Mouse (Mus musculus) brain, embryonic 14.5 days (tissue): Measurements from ENCODE around the gene Cntnap2.
"Not testable (repeated sequence)": the region's sequence is repeated elsewhere in the genome, so short reads cannot be mapped to it uniquely, and the experiment has no call there.

Experiments used
- CTCF ChIP-seq: fragments of 200-500 bp; IDR thresholded peaks from 2 replicates; pipeline ENCODE4 v1.5.1; 2012; ENCODE audit warnings: inconsistent platforms, mild to moderate bottlenecking, moderate library complexity, borderline replicate concordance; ENCODE audit not compliant: insufficient read depth, insufficient read length; ENCODE audit errors: extremely low read depth
- POLR2A ChIP-seq: fragments of 200-500 bp; IDR thresholded peaks from 2 replicates; pipeline ENCODE4 v1.6.1; 2012; ENCODE audit warnings: mild to moderate bottlenecking, inconsistent platforms, borderline replicate concordance; ENCODE audit not compliant: poor library complexity, insufficient read depth, insufficient read length, severe bottlenecking; ENCODE audit errors: extremely low read depth

DNA sequence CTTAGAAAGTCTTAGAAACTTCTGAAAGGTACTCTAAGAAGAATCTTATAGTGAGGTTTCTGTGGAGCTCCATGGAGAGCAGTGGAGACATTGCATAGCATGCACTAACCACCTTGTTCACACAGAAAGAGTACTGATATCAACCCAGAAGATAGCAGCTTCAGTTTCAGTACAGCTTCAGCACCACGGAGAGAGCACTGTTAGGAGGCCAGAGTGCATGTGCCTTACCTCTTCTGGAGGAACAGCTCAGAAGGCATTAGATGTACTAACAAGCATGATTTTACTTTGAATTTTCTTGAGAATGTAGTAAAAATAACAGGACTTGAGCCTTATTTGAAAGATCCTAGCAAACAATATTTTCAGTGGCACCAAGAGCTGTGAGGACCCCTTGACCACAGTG is 2093.9 kb downstream of the Cntnap2 start:
- TF ChIP-seq CTCF, POLR2A: not testable (repeated sequence)
